Mouse (Mus musculus): ENCODE data around the gene Usp2. TPM values are rescaled to one million over a fixed set of nuclear protein-coding genes. Genes with fewer than 3 reads are reported as not detected.

Usp2 gene
- polyA plus RNA-seq, 1 experiment from 2014 or later: 39.4 TPM

DNA sequence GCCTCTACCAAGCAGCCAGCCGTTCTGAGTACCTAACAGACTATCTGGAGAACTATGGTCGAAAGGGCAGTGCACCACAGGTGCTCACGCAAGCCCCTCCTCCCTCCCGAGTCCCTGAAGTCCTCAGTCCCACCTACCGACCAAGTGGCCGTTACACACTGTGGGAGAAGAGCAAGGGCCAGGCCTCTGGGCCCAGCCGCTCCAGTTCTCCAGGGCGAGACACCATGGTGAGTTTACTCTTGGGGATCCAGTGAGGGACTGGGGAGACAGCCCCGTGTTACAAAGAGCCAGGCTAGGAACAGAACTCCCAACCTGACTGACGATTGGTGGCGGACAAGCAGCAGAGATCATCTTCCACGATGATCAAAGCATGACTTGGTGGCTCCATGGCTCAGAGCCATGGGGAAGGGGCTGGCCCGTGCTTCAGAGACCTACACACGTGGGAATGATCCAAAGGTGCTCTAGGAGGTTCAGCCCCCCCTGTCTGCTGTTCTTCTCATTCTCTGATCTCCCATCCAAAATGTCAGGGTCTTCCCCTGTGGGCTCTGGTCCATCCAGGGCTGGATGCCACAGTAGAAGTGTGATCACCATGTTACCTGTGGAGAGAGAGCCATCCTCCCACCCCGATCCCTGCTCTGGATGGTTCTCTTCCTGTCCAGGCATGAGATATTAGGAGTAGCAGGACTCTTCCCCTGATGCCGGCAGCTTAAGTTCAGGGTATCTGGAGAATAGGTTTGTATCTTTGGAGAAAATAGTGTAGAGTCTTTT, 9.4 kb downstream of the Usp2 start:
- DNase-seq (ENCODE audit: low spot score) (no peak), ATAC-seq (ENCODE audit: low read depth) (no peak)
- Histone ChIP-seq H3K27ac (replicated peaks; ENCODE audit: low read depth, low read length) (no peak overlapping the region), H3K36me3 (ENCODE audit: control insufficient read depth, insufficient read depth, low read length) (no peaks in the 10 kb centered on the region), H3K27me3 (replicated peaks; ENCODE audit: control insufficient read depth, insufficient read depth, low read length) (no peaks in the 10 kb centered on the region), H3K9me3 (ENCODE audit: control insufficient read depth, low read length) (no peaks in the 10 kb centered on the region), H3K4me1 (ENCODE audit: control insufficient read depth, insufficient read depth, low read length) (peaks cover 20% of the 10 kb centered on the region), H3K4me2 (ENCODE audit: low read depth, low read length) (no peak overlapping the region), H3K9ac (ENCODE audit: low read depth, low read length) (no peak overlapping the region), H3K4me3 (ENCODE audit: low read depth, low read length) (no peak overlapping the region)
- WGBS: 65% methylated on average over 16 of the region's 16 CpGs

DNA sequence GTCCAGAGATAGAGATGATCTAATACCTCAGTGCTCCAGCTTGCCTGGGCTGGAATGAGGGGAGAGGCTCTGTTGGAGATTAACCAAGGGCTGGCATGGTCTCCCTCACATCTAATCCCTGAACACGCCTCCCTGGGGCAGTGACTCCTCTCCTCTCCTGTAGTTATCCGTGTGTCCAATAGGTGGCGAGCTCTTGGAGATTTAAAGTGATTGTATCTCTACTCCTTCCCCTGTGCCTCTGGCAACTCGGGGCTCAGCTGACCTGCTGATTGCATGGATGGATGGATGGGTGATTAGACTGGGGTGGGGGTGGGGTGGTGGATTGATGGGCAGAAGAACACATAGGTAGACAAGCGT, 9.9 kb downstream of the Usp2 start:
- WGBS: 12% methylated on average over 5 of the region's 5 CpGs
- Histone ChIP-seq H3K9me3 (ENCODE audit: control insufficient read depth, low read length) (no peaks in the 10 kb centered on the region), H3K4me1 (ENCODE audit: control insufficient read depth, insufficient read depth, low read length) (peaks cover 20% of the 10 kb centered on the region), H3K27ac (replicated peaks; ENCODE audit: low read depth, low read length) (no peak overlapping the region), H3K4me2 (ENCODE audit: low read depth, low read length) (no peak overlapping the region), H3K36me3 (ENCODE audit: control insufficient read depth, insufficient read depth, low read length) (no peaks in the 10 kb centered on the region), H3K27me3 (replicated peaks; ENCODE audit: control insufficient read depth, insufficient read depth, low read length) (no peaks in the 10 kb centered on the region), H3K9ac (ENCODE audit: low read depth, low read length) (no peak overlapping the region), H3K4me3 (ENCODE audit: low read depth, low read length) (no peak overlapping the region)
- peak; percentile 30; the same call in 1 of the 2 replicates for ATAC-seq (ENCODE audit: low read depth)
- peak; percentile 77 for DNase-seq (ENCODE audit: low spot score)

DNA sequence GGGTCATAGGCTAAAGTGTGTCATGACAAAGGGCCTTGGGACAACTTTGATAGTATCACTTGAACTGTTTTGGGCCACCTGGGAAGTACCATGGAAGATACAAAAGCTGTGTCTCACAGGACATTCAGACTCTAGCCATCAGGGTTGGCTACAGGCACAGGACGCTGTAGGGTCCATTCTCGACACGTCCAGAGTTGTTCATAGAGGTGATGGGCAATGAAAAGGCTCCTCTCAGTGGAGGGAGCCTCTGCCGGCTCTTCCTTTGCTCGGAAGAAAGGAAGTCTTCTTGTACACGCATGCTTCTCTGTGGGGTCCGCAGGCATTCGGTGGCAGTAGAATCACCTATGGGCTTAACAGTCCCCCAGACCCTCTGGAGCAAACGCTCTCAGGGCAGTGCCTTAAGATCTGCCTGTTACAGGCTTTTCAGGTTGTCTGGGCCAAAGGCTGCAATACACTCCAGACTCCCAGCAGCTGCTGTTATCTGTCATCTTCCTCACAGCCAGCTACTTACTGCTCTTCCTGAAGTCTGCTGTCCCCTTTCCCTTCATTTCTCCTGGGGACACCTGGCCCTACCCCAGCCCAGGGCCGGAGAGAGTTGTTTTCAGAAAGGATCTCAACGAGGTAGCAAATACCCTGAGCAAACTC, 10.6 kb downstream of the Usp2 start:
- ATAC-seq (ENCODE audit: low read depth): no peak
- H3K4me3 ChIP-seq (ENCODE audit: low read depth, low read length): no peak overlapping the region
- no peaks in the 10 kb centered on the region for H3K36me3 ChIP-seq (ENCODE audit: control insufficient read depth, insufficient read depth, low read length)
- H3K4me2 ChIP-seq (ENCODE audit: low read depth, low read length): no peak overlapping the region
- no peak overlapping the region for H3K27ac ChIP-seq (replicated peaks; ENCODE audit: low read depth, low read length)
- H3K9ac ChIP-seq (ENCODE audit: low read depth, low read length): no peak overlapping the region
- no peaks in the 10 kb centered on the region for H3K27me3 ChIP-seq (replicated peaks; ENCODE audit: control insufficient read depth, insufficient read depth, low read length)
- WGBS: 80% methylated on average over 11 of the region's 11 CpGs
- DNase-seq (ENCODE audit: low spot score): no peak
- peaks cover 13% of the 10 kb centered on the region for H3K4me1 ChIP-seq (ENCODE audit: control insufficient read depth, insufficient read depth, low read length)
- H3K9me3 ChIP-seq (ENCODE audit: control insufficient read depth, low read length): no peaks in the 10 kb centered on the region

DNA sequence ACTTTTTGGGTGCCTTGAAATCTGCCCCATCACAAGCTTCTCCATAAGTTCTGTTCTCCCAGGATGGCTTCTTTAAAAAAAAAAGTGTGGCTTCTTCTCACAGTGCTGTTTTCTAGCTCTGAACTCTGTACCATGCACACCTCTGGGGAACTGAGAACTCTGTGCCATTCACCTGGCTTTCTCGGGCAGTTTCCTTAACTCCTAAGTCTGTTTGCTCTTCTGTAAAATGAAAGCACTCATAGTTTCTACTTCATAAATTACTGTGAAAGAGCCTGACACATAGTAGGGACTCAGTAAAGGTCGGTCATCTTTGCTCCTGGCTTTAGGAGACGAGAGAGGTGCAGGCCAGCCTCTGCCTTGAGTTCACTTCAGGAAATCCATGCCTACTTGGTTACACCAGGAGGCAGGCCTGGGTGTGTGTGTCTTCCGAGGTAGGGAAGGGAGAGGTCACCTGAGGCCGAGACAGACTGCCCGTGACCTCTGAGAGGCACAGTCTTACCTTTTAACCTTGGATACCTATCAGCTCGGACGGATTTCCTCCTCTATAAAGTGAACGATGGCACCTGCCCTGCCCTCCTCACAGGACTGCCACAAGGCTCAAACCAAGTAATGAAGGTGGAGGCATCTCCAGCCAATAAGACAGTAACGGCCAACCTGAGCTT, 11.4 kb downstream of the Usp2 start:
- ATAC-seq (ENCODE audit: low read depth) (no peak), DNase-seq (ENCODE audit: low spot score) (no peak)
- 74% methylated on average over 10 of the region's 10 CpGs for WGBS
- no peaks in the 10 kb centered on the region for H3K9me3 ChIP-seq (ENCODE audit: control insufficient read depth, low read length)
- H3K9ac ChIP-seq (ENCODE audit: low read depth, low read length): no peak overlapping the region
- H3K36me3 ChIP-seq (ENCODE audit: control insufficient read depth, insufficient read depth, low read length): no peaks in the 10 kb centered on the region
- peaks cover 10% of the 10 kb centered on the region for H3K4me1 ChIP-seq (ENCODE audit: control insufficient read depth, insufficient read depth, low read length)
- H3K27ac ChIP-seq (replicated peaks; ENCODE audit: low read depth, low read length): no peak overlapping the region
- H3K4me3 ChIP-seq (ENCODE audit: low read depth, low read length): no peak overlapping the region
- peaks cover 9% of the 10 kb centered on the region; the same call in 1 of the 2 replicates for H3K27me3 ChIP-seq (replicated peaks; ENCODE audit: control insufficient read depth, insufficient read depth, low read length)
- no peak overlapping the region for H3K4me2 ChIP-seq (ENCODE audit: low read depth, low read length)

DNA sequence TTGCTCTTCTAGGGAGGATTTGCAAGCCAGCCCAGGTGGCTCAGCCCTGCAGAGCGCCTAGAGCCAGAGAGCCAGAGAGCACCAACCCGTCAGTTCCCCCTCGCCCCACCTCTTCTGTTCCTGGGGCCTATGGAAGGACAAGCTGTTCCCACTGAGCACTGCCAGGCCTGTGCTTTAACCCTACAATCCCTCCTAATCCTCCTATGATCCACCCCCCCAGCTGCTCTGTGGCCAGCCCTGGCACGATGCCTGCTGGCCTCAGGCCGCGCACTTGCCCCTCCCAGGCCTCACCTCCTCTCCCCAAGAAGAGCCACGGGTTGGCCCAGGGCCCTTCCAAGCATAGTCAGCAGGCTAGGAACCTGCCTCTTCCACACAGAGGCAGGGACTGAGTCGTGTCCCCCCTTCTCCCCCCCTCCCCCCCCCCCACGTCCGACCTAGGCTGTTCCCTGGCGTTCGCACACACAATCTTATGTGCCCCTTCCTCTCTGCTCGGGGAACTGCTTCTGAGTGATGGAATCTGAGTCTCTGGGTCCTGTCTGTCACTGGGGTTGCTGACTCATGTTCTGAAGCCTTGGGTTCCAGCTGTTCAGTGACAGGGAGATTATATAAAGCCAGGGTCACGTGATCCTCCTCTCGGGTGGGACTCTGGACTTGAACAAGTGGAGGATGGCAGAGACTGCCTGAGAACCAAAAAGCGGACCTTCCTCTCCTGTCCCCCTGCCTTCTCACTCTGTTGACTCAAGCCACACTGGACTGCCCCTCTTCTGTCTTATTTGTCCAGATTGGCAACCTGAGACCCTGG, 12.3 kb downstream of the Usp2 start:
- H3K4me2 ChIP-seq (ENCODE audit: low read depth, low read length): peak overlapping the region; percentile 12; the same call in 1 of the 2 replicates
- peak; percentile 88 for DNase-seq (ENCODE audit: low spot score)
- peak; percentile 90 for ATAC-seq (ENCODE audit: low read depth)
- H3K27ac ChIP-seq (replicated peaks; ENCODE audit: low read depth, low read length): no peak overlapping the region; the same call in 1 of the 2 replicates
- no peaks in the 10 kb centered on the region for H3K36me3 ChIP-seq (ENCODE audit: control insufficient read depth, insufficient read depth, low read length)
- peaks cover 11% of the 10 kb centered on the region; the same call in 1 of the 2 replicates for H3K27me3 ChIP-seq (replicated peaks; ENCODE audit: control insufficient read depth, insufficient read depth, low read length)
- 0 out of 2 replicates have a peak overlapping the region, but pooled peaks have one; percentile 38 for H3K9ac ChIP-seq (ENCODE audit: low read depth, low read length)
- 28% methylated on average over 14 of the region's 16 CpGs for WGBS
- H3K9me3 ChIP-seq (ENCODE audit: control insufficient read depth, low read length): no peaks in the 10 kb centered on the region
- H3K4me3 ChIP-seq (ENCODE audit: low read depth, low read length): no peak overlapping the region
- H3K4me1 ChIP-seq (ENCODE audit: control insufficient read depth, insufficient read depth, low read length): peaks cover 17% of the 10 kb centered on the region

DNA sequence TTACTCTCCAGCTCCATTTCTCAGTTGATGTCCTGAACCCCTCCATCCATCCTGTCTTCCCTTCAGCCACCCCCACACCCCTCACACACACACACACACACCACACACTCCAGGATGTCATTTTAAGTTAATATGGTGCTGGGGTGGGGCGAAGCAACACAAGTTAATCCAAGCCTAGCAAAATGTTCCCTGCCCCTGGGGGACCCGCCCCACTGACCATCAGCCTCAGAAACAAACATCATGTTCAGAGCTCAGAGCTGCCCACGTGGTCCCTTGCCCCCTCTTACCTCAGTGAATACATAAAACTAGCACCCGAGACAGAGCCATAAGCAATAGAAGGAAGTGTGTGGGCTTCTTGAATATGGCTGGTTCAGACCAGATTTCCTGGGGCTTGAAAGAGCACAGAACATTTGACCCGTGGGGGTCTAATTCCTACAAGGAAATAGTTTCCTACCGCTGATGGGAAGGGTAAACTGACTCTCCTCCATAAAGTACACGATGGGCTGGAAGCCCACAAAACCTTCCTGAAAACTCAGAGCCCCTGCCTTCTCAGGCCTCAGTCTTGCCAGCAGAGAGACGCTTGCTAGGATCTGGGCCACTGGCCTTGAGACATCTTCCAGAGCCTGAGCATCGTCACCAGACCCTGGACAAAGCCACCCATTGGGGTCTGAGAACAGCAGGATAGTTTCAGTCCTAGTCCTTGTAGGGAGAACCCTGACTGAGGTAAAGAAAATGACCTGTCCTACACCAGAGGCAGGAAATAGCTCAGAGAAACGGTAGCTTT, 13.4 kb downstream of the Usp2 start:
- no peak overlapping the region for H3K4me2 ChIP-seq (ENCODE audit: low read depth, low read length)
- H3K4me1 ChIP-seq (ENCODE audit: control insufficient read depth, insufficient read depth, low read length): peaks cover 20% of the 10 kb centered on the region
- H3K9ac ChIP-seq (ENCODE audit: low read depth, low read length): no peak overlapping the region
- no peak overlapping the region for H3K4me3 ChIP-seq (ENCODE audit: low read depth, low read length)
- H3K27me3 ChIP-seq (replicated peaks; ENCODE audit: control insufficient read depth, insufficient read depth, low read length): peaks cover 15% of the 10 kb centered on the region; the same call in 1 of the 2 replicates
- no peak overlapping the region for H3K27ac ChIP-seq (replicated peaks; ENCODE audit: low read depth, low read length)
- WGBS: 63% methylated on average over 10 of the region's 10 CpGs
- no peak for DNase-seq (ENCODE audit: low spot score)
- ATAC-seq (ENCODE audit: low read depth): no peak
- no peaks in the 10 kb centered on the region for H3K36me3 ChIP-seq (ENCODE audit: control insufficient read depth, insufficient read depth, low read length)
- H3K9me3 ChIP-seq (ENCODE audit: control insufficient read depth, low read length): no peaks in the 10 kb centered on the region

DNA sequence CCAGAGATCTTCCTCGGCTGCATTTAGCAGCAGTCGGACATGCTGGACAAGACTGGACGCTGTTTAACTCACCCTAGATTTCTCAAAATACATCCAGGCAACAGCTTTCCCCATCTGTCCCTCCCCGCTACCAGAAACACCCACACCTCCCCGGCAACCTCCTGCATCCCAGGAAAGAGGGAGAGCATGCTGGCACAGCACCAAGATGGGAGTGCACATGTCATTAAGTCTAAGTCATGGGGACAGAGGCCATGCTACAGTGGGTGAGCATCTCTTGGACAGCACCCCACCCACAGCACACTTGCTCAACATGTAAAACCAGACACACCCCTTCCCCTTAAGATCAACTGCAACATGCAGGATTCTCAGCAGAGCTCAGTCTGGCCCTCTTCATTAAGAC, 14.1 kb downstream of the Usp2 start:
- ATAC-seq (ENCODE audit: low read depth) (no peak), DNase-seq (ENCODE audit: low spot score) (no peak)
- H3K4me2 ChIP-seq (ENCODE audit: low read depth, low read length): 0 out of 2 replicates have a peak overlapping the region, but pooled peaks have one; percentile 15
- H3K4me1 ChIP-seq (ENCODE audit: control insufficient read depth, insufficient read depth, low read length): peaks cover 27% of the 10 kb centered on the region
- no peak overlapping the region for H3K4me3 ChIP-seq (ENCODE audit: low read depth, low read length)
- H3K27me3 ChIP-seq (replicated peaks; ENCODE audit: control insufficient read depth, insufficient read depth, low read length): peaks cover 15% of the 10 kb centered on the region; the same call in 1 of the 2 replicates
- H3K36me3 ChIP-seq (ENCODE audit: control insufficient read depth, insufficient read depth, low read length): no peaks in the 10 kb centered on the region
- no peak overlapping the region for H3K9ac ChIP-seq (ENCODE audit: low read depth, low read length)
- H3K27ac ChIP-seq (replicated peaks; ENCODE audit: low read depth, low read length): no peak overlapping the region
- H3K9me3 ChIP-seq (ENCODE audit: control insufficient read depth, low read length): no peaks in the 10 kb centered on the region
- 79% methylated on average over 5 of the region's 5 CpGs for WGBS
